Mouse (Mus musculus) liver, postnatal 0 days (tissue): ENCODE measurements at regions not wholly inside any gene's neighbourhood (a gene's known extent, or its start where the extent isn't known, plus 50 kb on each side); places are given as distances from the start of the nearest gene placed in this dataset.

Source experiments
- CTCF ChIP-seq: sonication (generic); IDR thresholded peaks from 2 replicates; pipeline ENCODE4 v1.5.1; 2016; ENCODE audit warnings: antibody characterized with exemption, low read depth
- EP300 ChIP-seq: IDR thresholded peaks from 2 replicates; pipeline ENCODE4 v1.6.1; 2016; ENCODE audit warnings: antibody characterized with exemption, low read depth, mild to moderate bottlenecking

- peak; percentile 94 for TF ChIP-seq CTCF
- no peak for TF ChIP-seq EP300
These were observed 60.5 kb upstream of the Herc3 start for GRCm38 (mm10) chr6:58770654-58771218.
